Mouse (Mus musculus) neutrophil, adult 5-6 weeks (primary cell): ENCODE measurements around the gene Ifih1. TPM values are rescaled to one million over a fixed set of nuclear protein-coding genes. Genes with fewer than 3 reads are reported as not detected.

ENCODE experiments used
- ATAC-seq: fragments of 151-379, 151-347 bp; 2 replicates; pipeline ENCODE4 v1.8.0; 2017; ENCODE audit warnings: mild to moderate bottlenecking, moderate TSS enrichment; ENCODE audit not compliant: insufficient number of reproducible peaks, poor library complexity, low FRiP score, severe bottlenecking; ENCODE audit errors: extremely low read depth
- total RNA-seq: library from RNA; stranded (forward); fragments of 200-1000 nt; gene quantifications from 2 replicates; pipeline ENCODE4 v1.2.3, GENCODE M21; 2017

The Ifih1 gene
- total RNA-seq, 1 experiment from 2014 or later, result 29.7 TPM

- no peak for ATAC-seq
Observed at GRCm38 (mm10) chr2:62573099-62573752, 72.8 kb downstream of the Ifih1 start.

DNA sequence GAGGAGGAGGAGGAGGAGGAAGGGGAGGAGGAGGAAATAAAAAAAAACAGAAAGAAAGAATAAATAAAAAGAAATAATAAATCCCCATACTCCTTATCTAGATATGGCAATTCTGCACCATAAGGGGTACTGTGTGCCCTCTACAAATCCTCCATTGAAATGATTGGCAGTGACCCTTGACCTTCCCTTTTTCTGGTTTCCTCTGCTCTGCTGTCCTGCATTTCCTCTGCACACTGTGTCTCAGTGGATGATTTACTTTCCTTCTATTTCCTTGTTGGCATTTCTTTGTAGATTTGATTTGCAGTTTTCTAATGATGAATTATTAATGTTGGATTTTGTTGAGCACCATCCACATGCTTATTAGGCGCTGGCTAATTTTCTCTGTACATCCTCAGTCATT is 81.4 kb downstream of the Ifih1 start:
- no peak for ATAC-seq

GRCm38 (mm10) chr2:62562661-62563485 is 83.2 kb downstream of the Ifih1 start:
- ATAC-seq, result no peak

DNA sequence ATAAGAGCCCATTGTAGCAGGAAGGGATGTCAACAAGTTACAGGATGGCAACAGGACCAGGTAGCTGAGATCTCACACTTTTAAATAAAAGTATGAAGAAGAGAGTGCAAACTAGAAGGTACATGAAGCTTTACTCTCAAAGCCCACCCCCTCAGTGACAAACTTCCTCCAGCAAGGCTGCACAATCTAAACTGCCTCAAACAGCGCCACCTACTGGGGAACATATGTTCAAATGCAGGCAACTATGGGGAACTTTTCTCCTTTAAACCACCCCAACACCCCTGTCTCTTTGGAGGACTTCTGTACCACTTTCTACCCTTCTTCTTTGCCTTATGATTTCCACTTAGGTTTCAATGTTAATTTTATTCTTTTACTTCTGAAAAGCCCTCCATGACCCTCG is 88.6 kb downstream of the Ifih1 start:
- ATAC-seq, result no peak

DNA sequence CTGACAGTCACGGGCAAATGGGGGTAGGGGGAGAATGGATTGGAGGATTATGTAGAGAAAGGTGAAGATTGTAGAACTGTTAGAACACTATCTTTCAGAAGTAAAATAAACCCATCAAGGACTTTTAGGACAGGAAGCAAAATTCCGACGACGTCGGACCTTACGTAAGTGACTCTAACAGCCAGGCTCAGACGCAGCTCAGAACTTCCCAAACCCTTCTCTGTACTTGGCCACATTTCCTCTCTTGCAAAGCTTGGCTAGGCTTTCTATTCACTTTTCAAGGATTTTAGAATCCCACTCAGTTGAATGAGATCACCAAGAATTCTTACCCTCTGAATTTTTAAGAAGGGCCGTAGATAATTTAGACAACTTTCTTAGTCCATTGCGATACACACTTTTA is 89.7 kb downstream of the Ifih1 start:
- ATAC-seq, result no peak

DNA sequence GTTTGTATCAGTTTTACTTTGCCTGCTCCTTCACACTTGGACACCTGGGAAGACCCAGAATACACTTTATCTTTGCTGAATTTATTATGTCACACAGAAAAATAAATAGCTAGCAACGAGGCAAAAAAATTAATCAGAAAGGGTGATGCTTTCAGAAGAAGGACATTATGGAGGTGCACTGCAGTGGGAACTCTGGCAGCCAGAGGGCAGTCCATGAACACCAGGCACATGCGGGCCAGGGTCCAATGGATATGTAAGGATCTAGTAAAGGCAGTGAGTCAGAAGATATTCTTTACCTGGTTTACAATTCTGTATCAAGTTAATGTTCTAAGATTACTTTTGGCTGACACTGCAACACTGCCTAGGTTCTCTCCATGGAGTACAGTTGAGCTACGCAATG is 96.4 kb downstream of the Ifih1 start:
- ATAC-seq, result no peak

DNA sequence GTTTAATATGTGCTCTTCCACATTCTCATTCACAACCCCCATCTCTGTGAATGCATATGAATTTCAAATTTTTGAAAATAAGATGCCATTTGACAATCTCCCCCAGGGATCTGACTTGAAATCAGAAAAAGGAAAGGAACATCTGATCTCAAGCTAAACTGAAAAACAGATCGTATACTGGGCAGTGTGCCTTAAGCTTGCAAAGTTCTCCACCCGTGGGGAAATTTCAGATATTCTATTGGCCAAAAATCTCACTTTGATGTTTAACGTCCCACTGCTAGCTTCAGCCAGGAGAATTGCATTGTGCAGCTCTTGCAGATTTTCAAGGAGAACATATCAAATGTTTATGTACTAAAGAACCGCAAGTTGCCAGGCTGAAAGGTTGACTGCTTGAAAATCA is 96.9 kb downstream of the Ifih1 start:
- no peak for ATAC-seq

DNA sequence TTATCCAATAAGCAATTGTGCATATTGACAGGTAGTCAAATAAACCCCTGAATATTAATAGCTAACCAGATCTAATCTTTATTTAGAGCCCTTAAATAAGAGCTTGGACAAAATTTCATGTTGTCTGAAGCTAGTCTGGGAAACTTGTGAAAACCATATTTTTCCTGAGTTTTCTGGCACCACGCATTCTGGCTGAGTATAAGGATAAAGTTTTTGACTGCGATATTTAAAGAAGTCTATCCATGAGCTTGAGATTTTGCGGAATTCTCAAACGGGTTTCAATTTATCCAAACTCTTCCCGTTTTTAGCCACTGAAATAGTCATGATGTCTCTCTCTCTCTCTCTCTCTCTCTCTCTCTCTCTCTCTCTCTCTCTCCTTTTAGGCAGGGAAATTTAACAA is 98.0 kb downstream of the Ifih1 start:
- no peak for ATAC-seq

Other genes with a start within 250 kb of the Ifih1 start
- gene Dpp4, start 234.0 kb downstream of the Ifih1 start, total RNA-seq, result 69.1 and 98.1 TPM in 2 replicates
- gene Gcg, start 162.6 kb downstream of the Ifih1 start, total RNA-seq, result not detected in 2 replicates
- gene Fap, start 72.2 kb downstream of the Ifih1 start, total RNA-seq, result 1.0 and 2.3 TPM in 2 replicates
- 12.0 and 12.4 TPM in 2 replicates for gene Gca, start 18.0 kb upstream of the Ifih1 start, total RNA-seq